Mouse (Mus musculus): ENCODE measurements around the gene Pdgfc.

DNA sequence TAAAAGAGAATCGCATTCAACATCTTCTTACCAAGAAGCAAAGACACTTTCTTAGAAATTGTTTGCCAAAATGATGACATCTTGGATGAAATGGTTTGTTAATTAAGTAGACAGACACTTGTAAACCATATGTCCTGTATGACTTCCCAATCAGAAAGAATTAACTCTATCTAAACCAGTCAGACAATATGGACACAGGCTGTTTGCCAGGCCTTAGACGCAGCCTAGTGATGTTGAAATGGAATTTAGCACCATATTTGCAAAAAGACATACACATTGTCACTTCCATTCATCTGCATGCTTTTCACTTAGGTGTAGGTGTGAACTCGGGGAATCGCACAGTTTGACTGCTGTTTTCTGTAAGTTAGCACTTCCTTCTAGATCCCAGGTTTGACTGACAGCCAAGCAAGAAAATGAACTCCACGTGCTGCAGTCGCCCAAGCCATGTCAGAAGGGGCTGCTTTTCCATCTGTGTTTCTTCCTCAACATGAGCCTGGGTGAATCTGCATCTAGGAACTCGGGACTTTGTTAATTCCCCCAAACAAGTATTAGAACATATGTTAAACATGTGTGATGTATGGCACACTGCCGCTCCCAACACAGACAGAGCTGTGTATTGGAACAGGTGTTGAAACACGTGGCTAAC lies 10.5 kb upstream of the Pdgfc start:
- no peak for TF ChIP-seq CTCF (IDR thresholded peaks at IDR 0.05; ENCODE audit: borderline replicate concordance, insufficient read depth, low read depth, low read length)
- no peak for TF ChIP-seq POLR2A (IDR thresholded peaks at IDR 0.05; ENCODE audit: borderline replicate concordance, insufficient read depth, low read length)
